Mouse (Mus musculus) kidney, adult 2 months (tissue): ENCODE measurements at regions not wholly inside any gene's neighbourhood (a gene's known extent, or its start where the extent isn't known, plus 50 kb on each side); places are given as distances from the start of the nearest gene placed in this dataset.

ENCODE experiments used
- CTCF ChIP-seq: fragments of 200-500 bp; conservative IDR thresholded peaks from 2 replicates; pipeline ENCODE4 v1.5.1; 2011; ENCODE audit warnings: low read depth, mild to moderate bottlenecking, control low read depth, low read length, moderate library complexity, mixed read lengths; ENCODE audit not compliant: insufficient read depth, insufficient read length
- POLR2A ChIP-seq: fragments of 200-500 bp; IDR thresholded peaks from one replicate; pipeline ENCODE4 v1.6.1; 2011; ENCODE audit warnings: low read depth, low read length, control low read depth

DNA sequence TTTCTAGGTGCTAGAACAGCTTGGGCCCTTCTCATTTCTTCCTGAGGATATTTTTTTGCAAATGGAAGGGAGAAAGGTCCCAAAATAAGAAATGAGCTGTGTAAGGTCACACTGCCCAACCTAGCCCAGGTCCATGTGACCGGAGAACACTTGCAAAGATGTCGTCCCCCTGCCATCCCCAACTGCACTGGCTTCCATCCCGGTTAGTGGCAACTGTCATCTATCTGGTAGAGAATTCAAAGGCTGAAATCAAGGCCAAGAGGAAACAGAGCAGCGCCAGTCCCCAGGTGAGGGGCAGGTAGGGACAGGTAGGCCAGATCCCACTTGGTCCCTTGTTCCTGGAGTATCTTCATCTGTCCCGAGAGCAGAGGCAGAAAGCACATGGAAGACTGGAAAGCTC, 60.2 kb upstream of the Zmiz1 start:
- TF ChIP-seq POLR2A (no peak), CTCF (no peak)
